Comparison of ENCODE assay signal across 23 mouse cellular contexts in the genomic region with DNA sequence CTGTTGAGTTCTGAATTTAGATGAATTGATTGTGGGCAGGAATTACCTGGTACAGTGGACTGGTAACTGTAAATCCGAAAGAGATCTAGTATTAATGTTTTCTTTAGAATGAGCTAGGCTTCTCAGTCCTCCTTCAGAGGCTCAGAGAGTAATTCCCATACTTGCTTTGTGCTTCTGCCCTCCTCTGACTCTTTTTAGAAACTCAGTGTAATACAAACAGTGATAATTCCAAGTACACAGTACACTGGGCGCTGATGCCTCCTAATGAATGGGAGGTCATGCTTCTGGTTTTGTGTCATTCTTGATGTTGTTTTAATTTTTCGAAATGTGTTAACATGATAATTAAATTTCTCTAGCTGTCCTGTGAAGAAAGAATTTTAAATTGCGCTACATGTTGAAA.
DNase-seq lines count a peak whose midpoint lies in the region; ATAC-seq and TF ChIP-seq lines count a peak whose summit lies in the region.
"Had no signal": no experiment of that assay in that cellular context is flagged by ENCODE, and none has a peak within 500 bp of the region (broad histone marks: within the 10 kb centered on the region; RNA-seq: fewer than 3 reads in every experiment).

No protein-coding gene starts in this region.

- no peaks in the 10 kb centered on the region for H3K27me3 ChIP-seq in heart, adult 2 months (ENCODE audit: control insufficient read depth, insufficient read depth, low read length)
- H3K27me3 ChIP-seq in kidney, postnatal 0 days (ENCODE audit: insufficient read depth, low read length) = no peaks in the 10 kb centered on the region
- H3K27me3 ChIP-seq in kidney, embryonic 16.5 days (ENCODE audit: insufficient read depth, low read length) = no peaks in the 10 kb centered on the region
- no peaks in the 10 kb centered on the region for H3K27me3 ChIP-seq in midbrain, postnatal 0 days (ENCODE audit: insufficient read depth, low read length)
- H3K27me3 ChIP-seq in midbrain, embryonic 14.5 days (ENCODE audit: control insufficient read depth, insufficient read depth, low read length) = no peaks in the 10 kb centered on the region
- H3K27me3 ChIP-seq: embryonic facial prominence, embryonic 15.5 days; heart, embryonic 13.5 days; hindbrain, embryonic 13.5 days had no signal

- no peaks in the 10 kb centered on the region for H3K79me2 ChIP-seq in heart, adult 2 months (replicated peaks; ENCODE audit: control insufficient read depth, insufficient read depth, low read length)

- intact Hi-C loops in heart, adult 2 months (cut with DNase I) = no loop called here

- TF ChIP-seq POLR2A in heart, adult 2 months (IDR thresholded peaks at IDR 0.05; ENCODE audit: insufficient read depth, low read depth, low read length) = no peak

- no peak overlapping the region for H3K4me2 ChIP-seq in kidney, postnatal 0 days (ENCODE audit: low read length)
- no peak overlapping the region for H3K4me2 ChIP-seq in kidney, embryonic 16.5 days (replicated peaks; ENCODE audit: low read depth, low read length)
- no peak overlapping the region for H3K4me2 ChIP-seq in midbrain, postnatal 0 days (ENCODE audit: low read depth, low read length, poor library complexity, severe bottlenecking)
- no peak overlapping the region for H3K4me2 ChIP-seq in midbrain, embryonic 14.5 days (ENCODE audit: low read length)
- H3K4me2 ChIP-seq: embryonic facial prominence, embryonic 15.5 days; heart, embryonic 13.5 days; hindbrain, embryonic 13.5 days had no signal

- 89% methylated on average over 4 of the region's 4 CpGs for WGBS in heart, adult 2 months
- 80% methylated on average over 4 of the region's 4 CpGs for WGBS in kidney, postnatal 0 days
- 81% methylated on average over 4 of the region's 4 CpGs for WGBS in kidney, embryonic 16.5 days
- 87% methylated on average over 4 of the region's 4 CpGs for WGBS in midbrain, postnatal 0 days
- WGBS in midbrain, embryonic 14.5 days = 84% methylated on average over 4 of the region's 4 CpGs

- H3K9ac ChIP-seq in heart, adult 2 months (ENCODE audit: low read depth, low read length) = no peak overlapping the region
- no peak overlapping the region for H3K9ac ChIP-seq in kidney, postnatal 0 days (ENCODE audit: low read depth, low read length)
- H3K9ac ChIP-seq in kidney, embryonic 16.5 days (replicated peaks; ENCODE audit: low read length) = no peak overlapping the region
- H3K9ac ChIP-seq in midbrain, postnatal 0 days (replicated peaks; ENCODE audit: low read length, poor library complexity, severe bottlenecking) = no peak overlapping the region
- H3K9ac ChIP-seq in midbrain, embryonic 14.5 days (replicated peaks; ENCODE audit: low read length) = no peak overlapping the region
- H3K9ac ChIP-seq: embryonic facial prominence, embryonic 15.5 days; heart, embryonic 13.5 days; hindbrain, embryonic 13.5 days had no signal

- TF ChIP-seq CTCF in heart, adult 2 months (IDR thresholded peaks at IDR 0.05) = peak; percentile 44
- peak; percentile 24; the same call in 1 of the 2 replicates for TF ChIP-seq CTCF in kidney, postnatal 0 days (IDR thresholded peaks at IDR 0.05; ENCODE audit: low read depth)
- TF ChIP-seq CTCF in midbrain, postnatal 0 days (IDR thresholded peaks at IDR 0.05) = peak; percentile 44

- no peaks in the 10 kb centered on the region for H3K9me3 ChIP-seq in kidney, postnatal 0 days (replicated peaks; ENCODE audit: low read length)
- H3K9me3 ChIP-seq in kidney, embryonic 16.5 days (ENCODE audit: low read length) = no peaks in the 10 kb centered on the region
- no peaks in the 10 kb centered on the region for H3K9me3 ChIP-seq in midbrain, postnatal 0 days (ENCODE audit: low read length)
- H3K9me3 ChIP-seq in midbrain, embryonic 14.5 days (ENCODE audit: control insufficient read depth, low read length) = no peaks in the 10 kb centered on the region
- H3K9me3 ChIP-seq: embryonic facial prominence, embryonic 15.5 days; forebrain, embryonic 10.5 days; heart, embryonic 13.5 days; hindbrain, embryonic 13.5 days had no signal

- no peak for DNase-seq in heart, adult 2 months
- DNase-seq in heart, adult 11 months = no peak
- peak; percentile 28 for DNase-seq in kidney, postnatal 0 days (ENCODE audit: low spot score)
- no peak for DNase-seq in midbrain, postnatal 0 days (ENCODE audit: low spot score)
- no peak for DNase-seq in midbrain, embryonic 14.5 days
- no peak for DNase-seq in right cerebral cortex, adult 2 months (ENCODE audit: low spot score in 2 of 2)
- DNase-seq: adrenal gland, adult 8-10 months; adrenal gland, postnatal 36 days; cerebellum, adult 11 months; cerebellum, adult 8-10 months; cerebellum, postnatal 14 days; embryo, embryonic 11 days; gastrocnemius, postnatal 10 days; heart, postnatal 10 days; heart, postnatal 4 days had no signal

- ATAC-seq in kidney, postnatal 0 days (replicated peaks; ENCODE audit: low FRiP score, low read depth) = no peak
- ATAC-seq in kidney, embryonic 16.5 days (ENCODE audit: low FRiP score, low TSS enrichment) = no peak
- ATAC-seq in midbrain, postnatal 0 days (ENCODE audit: low FRiP score) = no peak
- ATAC-seq in midbrain, embryonic 14.5 days (ENCODE audit: low FRiP score, low TSS enrichment) = no peak
- ATAC-seq: intestine, embryonic 16.5 days had no signal

- no peak for TF ChIP-seq EP300 in heart, adult 2 months (IDR thresholded peaks at IDR 0.05; ENCODE audit: insufficient read depth, low read depth, low read length)

- no peak overlapping the region for H3K4me3 ChIP-seq in heart, adult 2 months
- H3K4me3 ChIP-seq in kidney, postnatal 0 days (replicated peaks; ENCODE audit: low read depth, low read length) = no peak overlapping the region
- H3K4me3 ChIP-seq in kidney, embryonic 16.5 days (ENCODE audit: low read length) = no peak overlapping the region
- H3K4me3 ChIP-seq in midbrain, postnatal 0 days (ENCODE audit: low read depth, low read length) = no peak overlapping the region
- H3K4me3 ChIP-seq in midbrain, embryonic 14.5 days (replicated peaks; ENCODE audit: low read depth, low read length) = no peak overlapping the region
- H3K4me3 ChIP-seq: embryonic facial prominence, embryonic 15.5 days; erythroblast, embryonic 14.5 days; forebrain, embryonic 10.5 days; heart, embryonic 13.5 days; hindbrain, embryonic 13.5 days had no signal

- no peak overlapping the region for H3K27ac ChIP-seq in heart, adult 2 months
- no peak overlapping the region for H3K27ac ChIP-seq in kidney, postnatal 0 days
- no peak overlapping the region for H3K27ac ChIP-seq in kidney, embryonic 16.5 days (ENCODE audit: low read length)
- no peak overlapping the region for H3K27ac ChIP-seq in midbrain, postnatal 0 days (ENCODE audit: low read depth, low read length)
- H3K27ac ChIP-seq in midbrain, embryonic 14.5 days (replicated peaks; ENCODE audit: low read depth, low read length) = no peak overlapping the region
- H3K27ac ChIP-seq: embryonic facial prominence, embryonic 15.5 days; forebrain, embryonic 10.5 days; heart, embryonic 13.5 days; hindbrain, embryonic 13.5 days had no signal

- H3K4me1 ChIP-seq in heart, adult 2 months (ENCODE audit: control insufficient read depth, insufficient read depth, low read length) = peaks cover 3% of the 10 kb centered on the region
- no peaks in the 10 kb centered on the region for H3K4me1 ChIP-seq in kidney, postnatal 0 days (replicated peaks; ENCODE audit: insufficient read depth, low read length)
- peaks cover 15% of the 10 kb centered on the region for H3K4me1 ChIP-seq in kidney, embryonic 16.5 days (ENCODE audit: insufficient read depth, low read length)
- peaks cover 3% of the 10 kb centered on the region; the same call in 1 of the 2 replicates for H3K4me1 ChIP-seq in midbrain, postnatal 0 days (ENCODE audit: insufficient read depth, low read length)
- peaks cover 9% of the 10 kb centered on the region for H3K4me1 ChIP-seq in midbrain, embryonic 14.5 days (ENCODE audit: control insufficient read depth, insufficient read depth, low read length)

- no peaks in the 10 kb centered on the region; the same call in 1 of the 2 replicates for H3K36me3 ChIP-seq in heart, adult 2 months (ENCODE audit: control insufficient read depth, insufficient read depth, low read length)
- H3K36me3 ChIP-seq in kidney, postnatal 0 days (ENCODE audit: insufficient read depth, low read length) = no peaks in the 10 kb centered on the region
- H3K36me3 ChIP-seq in kidney, embryonic 16.5 days (ENCODE audit: insufficient read depth, low read length) = no peaks in the 10 kb centered on the region
- no peaks in the 10 kb centered on the region for H3K36me3 ChIP-seq in midbrain, postnatal 0 days (ENCODE audit: insufficient read depth, low read length)
- no peaks in the 10 kb centered on the region for H3K36me3 ChIP-seq in midbrain, embryonic 14.5 days (ENCODE audit: control insufficient read depth, insufficient read depth, low read length)
- H3K36me3 ChIP-seq: embryonic facial prominence, embryonic 15.5 days; forebrain, embryonic 10.5 days; G1E; heart, embryonic 13.5 days; hindbrain, embryonic 13.5 days had no signal
